Mouse (Mus musculus) forebrain, embryonic 15.5 days (tissue): Measurements from ENCODE around the gene Antxr1. TPM values are rescaled to one million over a fixed set of nuclear protein-coding genes. Genes with fewer than 3 reads are reported as not detected.

ENCODE experiments used
- ATAC-seq: fragments of 200-750 bp; cut with Nextera tagmentation; replicated peaks from 2 replicates; pipeline ENCODE4 v1.8.0; 2017; ENCODE audit warnings: mild to moderate bottlenecking, moderate TSS enrichment, moderate library complexity
- H3K27ac ChIP-seq: fragments of 300-500 bp; sonication (generic); replicated peaks from 2 replicates; pipeline ENCODE4 v1.5.1; 2015; ENCODE audit warnings: mild to moderate bottlenecking, inconsistent platforms
- H3K27me3 ChIP-seq: fragments of 300-500 bp; sonication (generic); 2 replicates; pipeline ENCODE4 v1.6.1; 2015; ENCODE audit warnings: inconsistent platforms
- H3K36me3 ChIP-seq: fragments of 300-500 bp; sonication (generic); 2 replicates; pipeline ENCODE4 v1.6.1; 2015; ENCODE audit warnings: mild to moderate bottlenecking, inconsistent platforms
- H3K4me1 ChIP-seq: fragments of 300-500 bp; sonication (generic); 2 replicates; pipeline ENCODE4 v1.6.1; 2015; ENCODE audit warnings: inconsistent platforms
- H3K4me2 ChIP-seq: fragments of 300-500 bp; sonication (generic); replicated peaks from 2 replicates; pipeline ENCODE4 v1.6.1; 2015; ENCODE audit warnings: mild to moderate bottlenecking, inconsistent platforms
- H3K4me3 ChIP-seq: fragments of 300-500 bp; sonication (generic); 2 replicates; pipeline ENCODE4 v1.5.1; 2015; ENCODE audit warnings: mild to moderate bottlenecking, inconsistent platforms
- H3K9ac ChIP-seq: fragments of 300-500 bp; sonication (generic); replicated peaks from 2 replicates; pipeline ENCODE4 v1.6.1; 2015; ENCODE audit warnings: mild to moderate bottlenecking, inconsistent platforms
- H3K9me3 ChIP-seq: fragments of 300-500 bp; sonication (generic); 2 replicates; pipeline ENCODE4 v1.6.1; 2016; ENCODE audit warnings: inconsistent platforms
- WGBS: fragments of 180-500 bp; shearing (Covaris S2); methylation state at CpG from one replicate; pipeline ENCODE4 v1.1.7; 2015; ENCODE audit warnings: mixed read lengths; 5-methylcytosine and 5-hydroxymethylcytosine counted together
- polyA plus RNA-seq: library from polyadenylated mRNA; unstranded; fragments of >200 nt; fragmentation: Nextera tagmentation; extraction: Ambion mirVana; gene quantifications from 2 replicates; pipeline ENCODE4 v1.2.1, GENCODE M21; 2015

Antxr1 gene
- polyA plus RNA-seq, 1 experiment from 2014 or later = 3.0 TPM

DNA sequence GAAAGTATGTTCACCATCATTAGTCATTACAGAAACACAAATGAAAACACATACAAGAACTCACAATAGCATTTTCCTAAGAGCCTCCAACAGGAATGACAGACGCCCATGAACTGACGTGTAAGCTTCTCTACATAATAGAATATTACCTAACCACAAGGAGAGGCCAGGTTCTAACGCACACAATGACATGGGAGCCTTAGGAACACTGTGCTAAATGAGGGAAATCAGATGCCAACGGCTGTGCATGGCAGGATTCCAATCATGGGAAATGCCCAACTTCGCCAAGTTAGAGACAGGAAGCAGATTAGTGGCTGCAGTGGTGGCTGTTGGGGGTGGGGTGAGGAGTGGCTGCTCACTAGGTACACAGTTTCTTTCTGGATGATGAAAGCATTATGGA is 76.6 kb downstream of the Antxr1 start:
- Histone ChIP-seq H3K4me3 (no peak overlapping the region), H3K9ac (no peak overlapping the region), H3K9me3 (no peaks in the 10 kb centered on the region), H3K27ac (peak overlapping the region; percentile 67; the same call in 1 of the 2 replicates), H3K27me3 (no peaks in the 10 kb centered on the region), H3K4me2 (no peak overlapping the region), H3K36me3 (no peaks in the 10 kb centered on the region), H3K4me1 (peaks cover 20% of the 10 kb centered on the region)
- 29% methylated on average over 5 of the region's 5 CpGs for WGBS
- ATAC-seq = 0 out of 2 replicates have a peak, but pooled peaks have one; percentile 19

DNA sequence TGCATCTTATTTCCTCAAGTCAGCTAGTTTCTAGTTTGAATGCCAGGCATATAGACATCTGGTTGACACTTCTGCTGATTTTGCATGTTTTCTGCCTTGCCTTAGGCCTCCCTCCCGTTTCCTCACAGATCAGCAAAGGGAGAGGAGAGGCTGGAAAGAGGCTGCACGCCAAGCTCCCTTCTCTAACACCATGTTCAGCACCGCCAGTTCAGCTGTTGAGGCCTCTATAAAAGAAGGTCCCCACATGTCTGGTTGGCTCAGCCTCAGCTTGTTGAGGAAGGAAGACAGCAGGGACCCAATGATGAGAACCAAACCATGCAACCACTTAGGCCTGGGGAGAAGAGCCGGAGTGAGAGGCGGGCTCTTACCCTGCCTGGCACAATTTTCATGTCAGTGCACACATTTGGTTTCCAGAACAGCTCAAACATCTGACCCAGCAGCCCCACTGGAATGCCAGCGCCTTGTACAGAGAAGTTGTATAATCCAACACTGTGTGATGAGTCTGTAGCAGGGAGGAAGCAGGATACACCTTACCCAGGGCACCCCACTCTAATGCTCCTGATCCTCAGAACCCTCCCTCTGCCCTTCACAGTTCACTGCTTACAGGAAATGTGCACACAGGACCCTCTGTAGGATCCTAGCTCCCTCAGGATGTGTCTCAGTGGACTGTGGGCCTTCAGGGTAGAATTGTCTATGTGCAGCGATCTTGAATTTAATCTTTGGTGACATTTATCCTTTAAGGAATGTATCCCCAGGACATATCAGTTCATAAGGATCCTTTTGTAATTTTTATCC is 77.4 kb downstream of the Antxr1 start:
- H3K9me3 ChIP-seq = no peaks in the 10 kb centered on the region
- H3K27me3 ChIP-seq = no peaks in the 10 kb centered on the region
- H3K27ac ChIP-seq = peak overlapping the region; percentile 67
- no peak overlapping the region for H3K4me2 ChIP-seq
- peaks cover 20% of the 10 kb centered on the region for H3K4me1 ChIP-seq
- no peak overlapping the region for H3K9ac ChIP-seq
- 66% methylated on average over 7 of the region's 7 CpGs for WGBS
- H3K36me3 ChIP-seq = no peaks in the 10 kb centered on the region
- no peak overlapping the region for H3K4me3 ChIP-seq
- peak; percentile 74 for ATAC-seq

DNA sequence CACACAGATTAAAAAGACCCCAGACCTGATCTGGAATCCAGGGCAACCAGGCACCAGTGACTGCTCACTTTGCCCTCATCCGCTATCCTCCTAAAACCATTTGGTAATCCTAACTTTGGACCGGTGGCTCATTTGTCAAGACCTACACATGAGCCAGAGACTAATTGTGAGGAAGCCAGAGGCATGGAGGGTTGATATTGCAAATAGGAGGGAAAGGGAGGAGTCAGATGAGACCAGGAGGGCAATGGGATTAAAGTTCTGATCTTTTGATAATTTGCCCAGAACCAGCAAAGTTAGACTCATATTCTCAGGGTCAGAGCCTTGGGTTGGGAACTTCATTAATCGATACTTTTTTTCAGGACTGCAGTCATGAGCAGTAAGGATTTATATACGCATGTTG is 78.2 kb downstream of the Antxr1 start:
- WGBS = 83% methylated on average over 4 of the region's 4 CpGs
- Histone ChIP-seq H3K9me3 (no peaks in the 10 kb centered on the region), H3K27me3 (no peaks in the 10 kb centered on the region), H3K27ac (no peak overlapping the region), H3K36me3 (no peaks in the 10 kb centered on the region), H3K4me1 (peaks cover 20% of the 10 kb centered on the region), H3K9ac (no peak overlapping the region), H3K4me2 (no peak overlapping the region), H3K4me3 (no peak overlapping the region)
- ATAC-seq = no peak

DNA sequence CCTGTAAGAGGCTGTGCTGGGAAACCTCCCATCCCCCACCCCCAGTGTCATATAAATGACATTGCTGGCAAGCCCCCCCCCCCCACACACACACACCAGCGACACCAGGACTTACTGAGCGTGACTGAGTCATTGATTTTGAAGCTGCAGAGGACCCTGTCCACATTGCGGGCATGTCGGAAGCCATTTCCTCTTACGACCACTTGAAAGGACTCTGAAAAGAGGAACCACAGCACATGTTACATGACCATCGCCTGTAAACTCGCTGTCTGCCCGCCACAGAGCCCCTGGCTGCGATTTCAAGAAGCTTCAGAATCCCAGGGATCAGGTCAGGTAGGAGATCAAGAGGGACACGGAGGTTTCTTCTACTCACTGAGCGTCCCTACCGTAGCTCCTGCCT is 80.0 kb downstream of the Antxr1 start:
- 92% methylated on average over 12 of the region's 12 CpGs for WGBS
- Histone ChIP-seq H3K4me2 (no peak overlapping the region), H3K36me3 (no peaks in the 10 kb centered on the region), H3K9me3 (no peaks in the 10 kb centered on the region), H3K4me3 (no peak overlapping the region), H3K27ac (no peak overlapping the region), H3K4me1 (peaks cover 36% of the 10 kb centered on the region), H3K9ac (no peak overlapping the region), H3K27me3 (no peaks in the 10 kb centered on the region)
- no peak for ATAC-seq

DNA sequence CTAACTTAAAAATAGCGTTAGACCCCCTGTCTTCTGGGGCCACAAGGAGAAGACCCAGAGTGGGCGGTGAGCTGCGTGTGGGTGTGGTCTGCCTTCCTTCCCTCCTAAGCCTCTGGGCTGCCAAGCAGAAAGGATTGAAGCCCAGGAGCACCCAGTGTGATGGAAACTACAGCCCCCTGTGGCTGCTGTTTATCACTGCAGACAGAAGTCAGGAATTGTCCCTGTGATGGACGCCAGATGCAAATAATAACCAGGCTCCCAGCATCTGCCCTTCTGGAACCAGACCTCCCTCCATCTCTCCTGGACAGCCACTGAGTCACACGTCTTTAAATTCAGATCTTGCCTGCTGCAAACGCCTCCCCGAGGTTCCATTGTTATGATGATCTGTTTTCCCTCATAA is 80.9 kb downstream of the Antxr1 start:
- no peak overlapping the region for H3K4me2 ChIP-seq
- H3K9me3 ChIP-seq = no peaks in the 10 kb centered on the region
- no peaks in the 10 kb centered on the region for H3K27me3 ChIP-seq
- WGBS = 34% methylated on average over 7 of the region's 7 CpGs
- H3K9ac ChIP-seq = no peak overlapping the region
- no peak for ATAC-seq
- H3K4me1 ChIP-seq = peaks cover 44% of the 10 kb centered on the region
- H3K4me3 ChIP-seq = no peak overlapping the region
- H3K36me3 ChIP-seq = no peaks in the 10 kb centered on the region
- no peak overlapping the region for H3K27ac ChIP-seq

DNA sequence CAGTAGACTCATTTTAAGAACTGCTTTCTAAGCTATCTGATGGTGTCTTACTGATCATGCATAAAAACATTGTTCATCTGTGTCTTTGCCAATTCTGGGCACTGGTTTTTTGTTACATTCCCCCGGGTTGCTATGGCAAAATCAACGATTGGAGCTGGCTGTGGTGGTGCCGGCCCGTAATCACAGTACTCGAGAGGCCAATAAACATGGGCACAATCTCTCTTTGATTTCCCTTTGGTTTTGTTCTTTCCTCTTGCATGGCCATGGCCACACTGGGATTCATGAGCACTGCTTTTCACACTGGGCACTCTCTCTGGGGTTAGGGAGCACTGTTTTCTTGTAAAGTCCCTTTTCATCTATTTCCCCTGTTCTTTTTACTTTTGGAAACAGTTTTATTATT is 83.9 kb downstream of the Antxr1 start:
- peak overlapping the region; percentile 64 for H3K27ac ChIP-seq
- no peak overlapping the region for H3K4me2 ChIP-seq
- no peaks in the 10 kb centered on the region for H3K9me3 ChIP-seq
- WGBS = 22% methylated on average over 5 of the region's 5 CpGs
- no peaks in the 10 kb centered on the region for H3K27me3 ChIP-seq
- peaks cover 25% of the 10 kb centered on the region for H3K4me1 ChIP-seq
- H3K9ac ChIP-seq = no peak overlapping the region
- ATAC-seq = 0 out of 2 replicates have a peak, but pooled peaks have one; percentile 48
- H3K4me3 ChIP-seq = no peak overlapping the region
- H3K36me3 ChIP-seq = no peaks in the 10 kb centered on the region

DNA sequence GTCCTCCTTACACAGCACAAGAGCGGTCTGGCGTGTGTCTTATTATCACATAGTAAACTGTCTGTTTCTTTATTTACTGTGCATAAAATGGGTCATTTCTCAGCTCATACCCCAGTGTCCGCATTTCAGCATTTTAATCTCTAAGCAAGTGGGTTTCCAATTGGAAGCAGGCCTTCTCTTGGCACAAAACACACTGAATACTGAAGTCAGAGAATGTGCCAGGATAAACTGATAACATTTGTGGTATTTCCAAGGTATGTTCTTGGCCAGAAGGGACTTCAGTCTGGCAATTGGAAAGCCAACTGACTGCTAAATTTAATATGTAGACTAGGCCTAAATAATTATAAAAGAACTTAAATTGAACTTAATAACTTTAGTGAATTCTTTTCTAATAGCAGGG is 84.9 kb downstream of the Antxr1 start:
- Histone ChIP-seq H3K9ac (no peak overlapping the region), H3K36me3 (no peaks in the 10 kb centered on the region), H3K4me2 (no peak overlapping the region), H3K27ac (peak overlapping the region; percentile 64; the same call in 1 of the 2 replicates), H3K27me3 (no peaks in the 10 kb centered on the region), H3K9me3 (no peaks in the 10 kb centered on the region), H3K4me1 (peaks cover 25% of the 10 kb centered on the region), H3K4me3 (no peak overlapping the region)
- WGBS = 57% methylated on average over 3 of the region's 3 CpGs
- ATAC-seq = no peak

DNA sequence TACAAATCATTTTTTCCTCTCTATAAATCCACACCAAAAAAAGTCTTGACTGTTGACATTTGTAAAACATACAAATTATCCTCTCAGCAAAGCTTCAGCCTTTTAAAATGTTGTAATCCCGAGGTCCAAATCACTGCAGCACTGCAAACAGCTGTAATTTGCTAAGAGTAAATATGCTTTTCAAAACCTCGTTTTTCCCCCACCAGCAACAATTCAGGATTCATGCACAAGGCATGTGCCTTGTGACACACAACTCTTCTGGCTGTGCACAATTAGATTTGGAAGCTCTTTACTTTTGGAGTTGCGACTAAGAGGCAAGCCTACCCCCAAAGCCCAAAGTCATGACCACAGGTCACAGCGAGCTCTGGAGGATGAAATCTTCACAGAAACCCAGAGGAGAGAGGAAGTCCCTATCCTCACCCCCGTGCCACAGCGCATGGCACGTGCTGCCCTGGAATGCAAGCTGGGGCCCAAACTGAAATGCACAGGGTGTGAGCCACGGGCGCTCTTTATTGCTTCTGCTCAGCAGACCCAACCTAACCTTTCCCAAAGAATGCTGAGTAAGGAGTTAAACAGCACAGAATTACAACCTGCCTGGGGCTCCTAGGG is 87.3 kb downstream of the Antxr1 start:
- no peak overlapping the region for H3K4me2 ChIP-seq
- H3K4me3 ChIP-seq = no peak overlapping the region
- H3K9me3 ChIP-seq = no peaks in the 10 kb centered on the region
- WGBS = 89% methylated on average over 9 of the region's 9 CpGs
- no peak overlapping the region for H3K27ac ChIP-seq
- no peaks in the 10 kb centered on the region for H3K36me3 ChIP-seq
- no peaks in the 10 kb centered on the region for H3K27me3 ChIP-seq
- no peak for ATAC-seq
- H3K9ac ChIP-seq = no peak overlapping the region
- H3K4me1 ChIP-seq = peaks cover 28% of the 10 kb centered on the region

DNA sequence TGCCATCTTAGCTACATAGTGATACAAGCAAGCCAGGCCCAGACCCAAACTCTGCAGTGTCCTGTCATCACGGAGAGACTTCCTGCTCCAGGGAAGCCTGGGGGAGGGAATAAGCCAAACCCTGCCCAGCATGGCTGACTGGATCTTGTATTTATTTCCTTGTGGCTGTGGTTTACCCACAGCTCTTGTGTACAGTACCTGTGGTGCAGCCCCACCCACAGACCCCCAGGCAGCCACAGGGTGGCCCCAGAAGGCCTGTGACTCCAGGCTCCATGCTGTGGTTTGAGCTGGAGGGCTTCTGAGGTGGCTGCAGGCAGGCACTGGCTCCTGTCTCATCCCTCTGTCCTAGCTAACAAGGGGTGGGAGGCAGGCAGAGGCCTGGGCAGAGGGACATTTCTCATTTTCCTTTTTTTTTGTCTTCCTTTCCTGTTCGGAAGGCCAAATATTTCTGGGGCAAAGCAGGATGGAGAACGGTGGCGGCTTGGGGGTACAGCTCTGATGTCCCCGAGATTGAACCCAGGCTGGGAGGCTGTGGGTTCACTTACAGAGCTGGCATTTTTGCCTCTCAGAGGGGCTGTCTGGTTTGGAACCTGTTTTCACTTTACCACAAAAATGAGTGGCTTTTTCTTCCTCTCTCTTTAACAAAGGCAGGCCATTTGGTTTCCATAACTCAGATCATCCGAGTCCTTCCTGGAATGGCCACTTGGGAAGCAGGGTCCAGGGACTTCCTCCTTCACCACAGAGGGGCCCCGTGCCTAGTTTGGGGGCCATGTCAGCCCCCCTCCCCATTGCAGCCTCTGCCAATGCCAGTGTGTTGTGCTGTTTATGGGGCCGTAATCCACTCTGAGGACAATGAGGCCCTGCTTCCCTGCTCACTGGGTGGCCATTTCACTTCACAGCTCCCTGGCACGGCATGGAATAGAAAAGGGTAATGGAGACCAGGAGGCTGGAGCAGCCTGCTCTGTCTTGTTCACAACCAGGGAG is 91.2 kb downstream of the Antxr1 start:
- no peak overlapping the region for H3K4me2 ChIP-seq
- no peak overlapping the region for H3K4me3 ChIP-seq
- H3K27ac ChIP-seq = no peak overlapping the region
- H3K9me3 ChIP-seq = no peaks in the 10 kb centered on the region
- no peak overlapping the region for H3K9ac ChIP-seq
- H3K27me3 ChIP-seq = no peaks in the 10 kb centered on the region
- 52% methylated on average over 9 of the region's 9 CpGs for WGBS
- peaks cover 3% of the 10 kb centered on the region; the same call in 1 of the 2 replicates for H3K4me1 ChIP-seq
- H3K36me3 ChIP-seq = 0 out of 2 replicates have a peak, but pooled peaks cover 1% of the 10 kb centered on the region
- ATAC-seq = no peak

DNA sequence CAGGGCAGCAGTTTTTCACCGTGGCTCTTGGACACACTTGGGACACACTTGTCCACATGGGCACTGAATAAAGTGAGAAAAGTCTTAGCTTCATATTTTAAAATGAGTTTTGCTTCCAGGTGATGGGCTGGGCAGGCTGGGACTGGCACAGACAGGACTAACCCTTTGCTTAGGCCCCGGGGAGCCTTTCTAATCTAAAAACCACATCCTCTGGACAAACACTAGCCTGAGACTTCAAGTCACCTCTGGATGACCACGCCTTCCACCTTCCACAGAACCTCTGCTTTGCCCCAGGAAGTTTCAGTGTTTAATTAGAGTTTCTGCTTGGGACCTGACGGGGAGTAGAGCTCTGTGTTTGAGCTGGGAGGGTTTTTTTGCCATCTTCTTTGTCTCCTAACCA is 98.4 kb downstream of the Antxr1 start:
- H3K9me3 ChIP-seq = no peaks in the 10 kb centered on the region
- H3K9ac ChIP-seq = no peak overlapping the region
- WGBS = 76% methylated on average over 4 of the region's 4 CpGs
- H3K36me3 ChIP-seq = 0 out of 2 replicates have a peak, but pooled peaks cover 3% of the 10 kb centered on the region
- no peaks in the 10 kb centered on the region for H3K27me3 ChIP-seq
- no peak overlapping the region for H3K27ac ChIP-seq
- no peak for ATAC-seq
- H3K4me3 ChIP-seq = no peak overlapping the region
- no peak overlapping the region for H3K4me2 ChIP-seq
- H3K4me1 ChIP-seq = no peaks in the 10 kb centered on the region

DNA sequence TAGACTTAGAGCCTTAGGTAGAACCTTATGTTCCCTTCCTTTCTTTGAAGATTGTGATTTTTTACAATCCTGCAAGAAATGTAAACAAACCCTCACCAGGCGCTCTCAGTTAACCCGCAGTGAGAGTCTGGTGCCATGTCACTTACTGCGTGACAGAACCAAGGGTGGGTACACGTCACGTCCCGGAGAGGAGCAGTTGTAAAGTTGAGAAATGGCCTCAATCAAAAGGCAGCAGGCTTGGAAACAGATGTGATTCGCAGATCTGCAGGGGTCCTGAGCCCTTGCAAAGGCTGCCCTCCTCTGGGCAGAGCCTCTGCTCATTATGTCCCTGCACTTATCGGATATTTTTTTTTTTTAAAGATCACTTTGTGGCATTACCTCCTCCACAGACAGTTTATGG is 99.6 kb downstream of the Antxr1 start:
- Histone ChIP-seq H3K27ac (no peak overlapping the region), H3K36me3 (0 out of 2 replicates have a peak, but pooled peaks cover 3% of the 10 kb centered on the region), H3K4me3 (no peak overlapping the region), H3K27me3 (no peaks in the 10 kb centered on the region), H3K9me3 (no peaks in the 10 kb centered on the region), H3K4me1 (no peaks in the 10 kb centered on the region), H3K4me2 (no peak overlapping the region), H3K9ac (no peak overlapping the region)
- 70% methylated on average over 8 of the region's 8 CpGs for WGBS
- ATAC-seq = no peak

DNA sequence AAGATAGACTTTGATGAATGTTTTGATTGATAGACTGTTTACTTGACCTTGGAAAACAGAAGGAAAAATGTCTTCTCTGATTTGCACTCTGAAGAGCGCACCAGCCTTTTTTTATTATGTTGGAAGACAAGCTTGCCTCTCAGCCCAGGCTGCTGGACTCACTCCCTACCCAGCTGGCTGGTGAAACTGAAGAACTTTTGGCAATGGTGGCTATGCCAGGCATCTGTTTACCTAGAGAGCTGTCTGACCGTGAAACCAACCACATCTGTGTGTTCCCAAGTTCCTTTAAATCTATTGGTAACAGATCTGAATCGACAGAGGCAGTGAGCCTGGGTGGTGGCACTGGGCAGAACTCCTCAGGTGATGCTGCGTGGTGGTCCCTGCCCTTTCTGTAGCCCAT is 102.5 kb downstream of the Antxr1 start:
- Histone ChIP-seq H3K27ac (no peak overlapping the region), H3K4me3 (no peak overlapping the region), H3K9ac (no peak overlapping the region), H3K4me2 (no peak overlapping the region), H3K4me1 (no peaks in the 10 kb centered on the region), H3K9me3 (0 out of 2 replicates have a peak, but pooled peaks cover 3% of the 10 kb centered on the region), H3K36me3 (peaks cover 4% of the 10 kb centered on the region; the same call in 1 of the 2 replicates), H3K27me3 (no peaks in the 10 kb centered on the region)
- WGBS = 89% methylated on average over 4 of the region's 4 CpGs
- ATAC-seq = no peak
